Mouse (Mus musculus): ENCODE measurements around the gene March4.

Gene March4

GRCm38 (mm10) chr1:72530516-72531196 lies 6.1 kb downstream of the March4 start:
- DNase-seq (ENCODE audit: low read depth, low spot score) = no peak

DNA sequence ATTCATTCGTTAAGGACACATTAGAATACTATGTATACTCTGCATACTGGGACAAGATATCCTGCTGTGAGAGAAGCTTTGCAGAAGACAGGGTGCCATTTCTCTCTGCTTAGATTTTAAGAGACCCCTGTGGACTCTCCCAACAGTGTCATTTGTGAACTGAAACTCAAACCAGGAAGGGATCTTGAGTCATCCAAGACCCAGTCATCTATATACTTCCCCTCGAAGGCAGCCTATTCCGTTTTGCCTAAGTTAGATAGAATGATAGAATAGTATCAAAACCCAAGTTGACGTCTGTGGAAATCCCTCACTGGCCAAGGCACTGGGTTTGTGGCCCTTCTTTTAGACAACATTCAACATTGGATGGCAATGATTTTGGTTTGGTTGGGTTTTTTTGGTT lies 7.5 kb downstream of the March4 start:
- DNase-seq (ENCODE audit: low read depth, low spot score) = no peak

- DNase-seq (ENCODE audit: low read depth, low spot score) = no peak
Observed at GRCm38 (mm10) chr1:72523601-72524000, 13.1 kb downstream of the March4 start.

- peak; percentile 22 for DNase-seq (ENCODE audit: low read depth, low spot score)
Observed at GRCm38 (mm10) chr1:72510778-72511520, 25.8 kb downstream of the March4 start.

DNA sequence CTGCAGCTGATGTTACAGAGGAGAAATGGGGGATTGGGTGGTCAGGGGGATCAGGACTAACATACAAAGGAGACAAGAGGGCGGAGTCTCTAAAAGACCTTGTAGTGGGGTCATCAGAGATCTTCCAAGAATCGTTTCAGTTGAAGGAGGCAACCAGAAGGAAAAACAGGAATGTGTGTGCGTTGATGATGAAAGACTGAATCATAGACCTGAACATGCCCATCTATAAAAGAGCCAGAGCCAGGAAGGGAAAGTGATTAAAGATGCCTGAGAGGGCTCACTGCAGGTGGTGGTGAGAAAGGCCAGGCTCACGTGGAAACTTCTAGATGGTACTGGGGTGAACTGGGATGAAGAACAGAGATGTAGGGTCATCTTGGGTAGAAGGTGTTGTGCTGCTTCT lies 27.2 kb downstream of the March4 start:
- DNase-seq (ENCODE audit: low read depth, low spot score) = no peak

DNA sequence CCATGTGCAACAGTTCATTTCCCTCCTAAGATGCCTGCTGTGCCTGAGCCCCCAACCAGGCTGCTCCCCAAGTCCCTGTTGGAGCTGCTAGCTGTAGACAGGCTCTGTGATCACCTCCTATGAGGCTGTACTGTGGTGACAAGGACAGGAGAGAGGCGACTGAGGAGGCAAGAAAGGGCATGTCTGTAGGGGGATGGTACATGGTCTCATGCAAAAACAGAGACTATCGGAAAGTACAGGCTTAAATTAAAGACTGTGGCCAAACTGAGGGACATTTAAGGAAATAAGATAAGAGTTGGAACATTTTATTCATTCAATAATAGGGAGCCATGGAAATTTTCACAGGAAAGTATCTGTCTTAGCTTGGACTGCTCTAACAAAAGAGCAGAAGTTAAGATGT lies 29.1 kb downstream of the March4 start:
- DNase-seq (ENCODE audit: low read depth, low spot score) = no peak

DNA sequence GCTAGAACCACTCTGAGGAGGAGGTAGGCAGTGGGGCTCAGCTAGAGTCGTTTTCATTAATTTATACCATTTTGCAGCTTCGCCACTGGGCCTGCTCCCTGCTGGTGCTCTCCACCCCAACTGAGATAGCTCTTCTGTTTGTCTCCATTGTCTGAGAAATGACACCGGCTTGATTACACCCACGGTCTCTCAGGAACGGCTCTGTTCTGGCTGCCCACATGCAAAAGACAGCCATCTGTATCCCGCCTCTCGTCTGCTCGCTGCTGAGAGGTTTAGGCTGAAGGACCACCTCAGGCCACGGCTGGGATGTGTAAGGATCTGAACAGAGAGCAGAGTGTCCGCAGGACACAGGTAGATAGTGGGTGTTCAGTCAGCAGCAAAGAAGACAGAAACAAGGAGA lies 30.5 kb downstream of the March4 start:
- no peak for DNase-seq (ENCODE audit: low read depth, low spot score)

DNA sequence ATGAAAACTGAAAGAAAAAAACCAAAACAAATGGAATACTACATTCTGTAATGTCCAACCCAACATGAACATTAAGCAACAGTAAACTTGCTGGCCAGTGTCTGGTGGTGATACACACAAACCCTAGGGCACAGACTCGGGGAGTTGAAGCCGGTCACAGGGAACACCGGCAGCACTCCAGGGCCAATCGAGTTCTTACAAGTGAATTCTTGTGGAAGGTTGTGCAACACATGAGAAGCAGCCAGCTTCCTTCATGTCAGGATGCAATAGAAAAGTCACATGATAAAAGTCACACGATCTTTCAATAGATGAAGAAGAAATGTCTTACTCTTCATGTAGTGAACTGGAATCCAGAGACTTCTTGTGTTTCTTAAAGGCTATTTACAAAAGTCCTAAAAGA lies 39.1 kb downstream of the March4 start:
- no peak for DNase-seq (ENCODE audit: low read depth, low spot score)

- no peak for DNase-seq (ENCODE audit: low read depth, low spot score)
Observed at GRCm38 (mm10) chr1:72493454-72493853, 43.3 kb downstream of the March4 start.

GRCm38 (mm10) chr1:72492666-72493065 lies 44.1 kb downstream of the March4 start:
- no peak for DNase-seq (ENCODE audit: low read depth, low spot score)

GRCm38 (mm10) chr1:72491307-72491706 lies 45.4 kb downstream of the March4 start:
- no peak for DNase-seq (ENCODE audit: low read depth, low spot score)

DNA sequence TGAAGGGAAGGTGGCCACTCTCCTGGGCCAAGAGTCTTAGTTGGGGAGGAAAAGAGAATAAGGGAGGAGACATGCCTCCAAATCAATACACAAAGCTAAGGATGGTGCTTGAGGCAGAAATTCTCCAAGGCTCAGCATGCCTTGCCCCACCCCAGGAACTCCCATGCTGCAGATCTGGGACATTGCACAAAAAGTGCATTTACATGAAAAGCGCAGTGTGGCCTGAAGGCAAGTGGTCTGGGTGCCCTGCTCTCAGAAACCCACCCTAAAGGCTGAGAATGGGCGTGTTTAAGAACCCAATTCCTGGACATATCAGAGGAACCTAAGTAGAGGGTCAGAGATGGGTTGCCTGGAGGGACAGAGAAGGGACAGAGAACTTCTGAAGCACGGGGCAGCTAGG lies 45.9 kb downstream of the March4 start:
- DNase-seq (ENCODE audit: low read depth, low spot score) = no peak

DNA sequence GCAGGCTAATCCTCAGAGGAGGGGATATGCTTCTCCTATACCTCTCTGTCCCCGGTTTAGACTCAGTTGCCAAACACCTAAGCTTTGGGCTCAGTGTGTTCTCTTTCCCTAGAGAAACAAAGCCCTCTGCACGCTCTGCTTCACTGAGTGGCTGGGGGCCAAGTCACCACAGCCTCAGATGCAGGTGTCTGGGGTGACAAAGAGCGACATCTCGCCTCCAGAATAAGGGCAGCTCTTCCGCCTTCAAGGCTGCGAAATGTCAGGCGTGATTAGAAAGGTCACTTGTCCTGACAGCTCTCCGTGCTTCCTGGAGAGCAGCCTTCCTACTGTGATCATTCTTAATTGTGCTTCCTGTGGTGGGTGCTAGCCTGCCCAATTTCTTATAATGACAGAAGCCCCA lies 46.5 kb downstream of the March4 start:
- DNase-seq (ENCODE audit: low read depth, low spot score) = no peak

- DNase-seq (ENCODE audit: low read depth, low spot score) = no peak
Observed at GRCm38 (mm10) chr1:72476594-72476993, 60.1 kb downstream of the March4 start.

- no peak for DNase-seq (ENCODE audit: low read depth, low spot score)
Observed at GRCm38 (mm10) chr1:72469075-72469474, 67.7 kb downstream of the March4 start.

- no peak for DNase-seq (ENCODE audit: low read depth, low spot score)
Observed at GRCm38 (mm10) chr1:72468466-72469003, 68.2 kb downstream of the March4 start.

DNA sequence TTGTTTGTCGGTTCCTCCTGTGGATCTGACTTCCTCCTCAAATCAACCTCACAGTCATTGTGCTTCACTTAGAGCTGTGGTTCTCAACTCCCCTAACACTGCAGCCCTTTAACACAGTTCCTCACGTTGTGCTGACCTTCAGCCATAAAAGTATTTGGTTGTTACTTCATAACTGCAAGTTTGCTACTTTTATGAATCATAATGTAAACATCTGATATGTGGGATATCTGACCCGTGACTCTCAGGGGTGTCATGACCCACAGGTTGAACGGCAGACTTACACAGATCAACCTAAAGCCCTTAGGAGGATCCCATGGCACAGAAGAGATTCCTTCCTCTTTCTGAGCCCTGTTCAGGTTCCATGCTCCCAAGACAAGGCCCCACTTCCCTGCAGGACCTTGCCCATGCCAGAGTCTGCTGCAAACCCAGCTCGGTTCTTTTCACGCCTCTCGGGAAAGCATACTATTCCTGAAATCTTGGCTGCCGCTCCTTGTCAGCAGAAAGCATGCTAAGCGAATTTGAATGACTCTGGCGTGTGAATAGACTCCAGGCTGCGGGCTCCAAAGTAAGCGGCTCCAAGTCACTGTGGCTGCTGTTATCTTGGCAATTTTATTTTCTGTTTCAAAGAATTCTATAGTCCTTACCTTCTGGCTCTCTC lies 71.7 kb downstream of the March4 start:
- DNase-seq (ENCODE audit: low read depth, low spot score) = no peak

GRCm38 (mm10) chr1:72462516-72462915 lies 74.2 kb downstream of the March4 start:
- DNase-seq (ENCODE audit: low read depth, low spot score) = no peak

DNA sequence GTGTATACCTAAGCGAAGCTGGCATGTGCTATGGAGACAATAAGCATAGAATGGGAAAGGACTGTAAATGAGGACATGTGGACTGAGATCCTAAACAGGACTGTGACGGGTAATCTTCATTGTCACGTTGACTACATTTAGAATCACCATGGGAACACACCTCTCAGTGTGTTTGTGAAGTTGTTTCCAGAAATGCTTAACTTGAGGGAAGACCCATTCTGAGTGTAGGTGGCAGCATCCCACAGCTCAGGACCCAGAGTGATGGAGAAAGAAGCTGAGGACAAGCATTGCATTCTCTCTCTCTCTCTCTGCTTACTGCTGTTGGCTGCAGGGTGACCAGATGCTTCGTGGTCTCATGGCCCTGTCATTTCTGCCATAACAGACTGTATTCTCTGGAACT lies 79.1 kb downstream of the March4 start:
- no peak for DNase-seq (ENCODE audit: low read depth, low spot score)

- peak; percentile 6 for DNase-seq (ENCODE audit: low read depth, low spot score)
Observed at GRCm38 (mm10) chr1:72455923-72456322, 80.8 kb downstream of the March4 start.

GRCm38 (mm10) chr1:72454733-72455201 lies 82.0 kb downstream of the March4 start:
- peak; percentile 6 for DNase-seq (ENCODE audit: low read depth, low spot score)

- DNase-seq (ENCODE audit: low read depth, low spot score) = no peak
Observed at GRCm38 (mm10) chr1:72452839-72453238, 83.9 kb downstream of the March4 start.

Data from mesoderm, embryonic 11.5 days (tissue).